Mouse (Mus musculus) right cerebral cortex, adult 18-20 months (tissue): ENCODE results near the gene Pxylp1.
A peak's percentile ranks its signal among the peaks of the same experiment; 100 is the strongest.
"Not testable (repeated sequence)": the region's sequence is repeated elsewhere in the genome, so short reads cannot be mapped to it uniquely, and the experiment has no call there.

Experiments
- DNase-seq: peaks from one replicate; pipeline ENCODE4 v3.0.0; 2022; ENCODE audit warnings: mixed read lengths

Pxylp1 gene

GRCm38 (mm10) chr9:96892546-96892945 lies at the start of gene Pxylp1:
Gene Pxylp1, minus strand, starts transcription at chr9:96892669.
- no peak for DNase-seq

GRCm38 (mm10) chr9:96938887-96939286 lies 46.4 kb upstream of the Pxylp1 start:
- no peak for DNase-seq

- DNase-seq, result not testable (repeated sequence)
Measured at GRCm38 (mm10) chr9:96936427-96936826, 44.0 kb upstream of the Pxylp1 start.

- DNase-seq, result no peak
Measured at GRCm38 (mm10) chr9:96935556-96936300, 43.3 kb upstream of the Pxylp1 start.

- no peak for DNase-seq
Measured at GRCm38 (mm10) chr9:96934816-96935215, 42.3 kb upstream of the Pxylp1 start.

- DNase-seq, result no peak
Measured at GRCm38 (mm10) chr9:96932751-96933150, 40.3 kb upstream of the Pxylp1 start.

- DNase-seq, result no peak
Measured at GRCm38 (mm10) chr9:96923577-96924316, 31.3 kb upstream of the Pxylp1 start.

- no peak for DNase-seq
Measured at GRCm38 (mm10) chr9:96923119-96923518, 30.6 kb upstream of the Pxylp1 start.

GRCm38 (mm10) chr9:96916620-96917538 lies 24.4 kb upstream of the Pxylp1 start:
- peak; percentile 96 for DNase-seq

- DNase-seq, result no peak
Measured at GRCm38 (mm10) chr9:96916076-96916475, 23.6 kb upstream of the Pxylp1 start.

- no peak for DNase-seq
Measured at GRCm38 (mm10) chr9:96914851-96915250, 22.4 kb upstream of the Pxylp1 start.

- no peak for DNase-seq
Measured at GRCm38 (mm10) chr9:96914005-96914404, 21.5 kb upstream of the Pxylp1 start.

GRCm38 (mm10) chr9:96909503-96909902 lies 17.0 kb upstream of the Pxylp1 start:
- DNase-seq, result no peak

- no peak for DNase-seq
Measured at GRCm38 (mm10) chr9:96908737-96909136, 16.3 kb upstream of the Pxylp1 start.

- no peak for DNase-seq
Measured at GRCm38 (mm10) chr9:96904360-96905355, 12.2 kb upstream of the Pxylp1 start.

GRCm38 (mm10) chr9:96899717-96900116 lies 7.2 kb upstream of the Pxylp1 start:
- DNase-seq, result no peak

- no peak for DNase-seq
Measured at GRCm38 (mm10) chr9:96899004-96899403, 6.5 kb upstream of the Pxylp1 start.

- DNase-seq, result no peak
Measured at GRCm38 (mm10) chr9:96896690-96897089, 4.2 kb upstream of the Pxylp1 start.

GRCm38 (mm10) chr9:96893582-96893981 lies 1.1 kb upstream of the Pxylp1 start:
- DNase-seq, result no peak

GRCm38 (mm10) chr9:96891341-96892330 lies 833 bp downstream of the Pxylp1 start:
- DNase-seq, result no peak

GRCm38 (mm10) chr9:96890756-96891155 lies 1.7 kb downstream of the Pxylp1 start:
- no peak for DNase-seq
